Mouse (Mus musculus): ENCODE measurements around the gene Zscan26. TPM values are rescaled to one million over a fixed set of nuclear protein-coding genes. Genes with fewer than 3 reads are reported as not detected.

The Zscan26 gene
- total RNA-seq, 1 experiment from 2014 or later, result 18.6 TPM

DNA sequence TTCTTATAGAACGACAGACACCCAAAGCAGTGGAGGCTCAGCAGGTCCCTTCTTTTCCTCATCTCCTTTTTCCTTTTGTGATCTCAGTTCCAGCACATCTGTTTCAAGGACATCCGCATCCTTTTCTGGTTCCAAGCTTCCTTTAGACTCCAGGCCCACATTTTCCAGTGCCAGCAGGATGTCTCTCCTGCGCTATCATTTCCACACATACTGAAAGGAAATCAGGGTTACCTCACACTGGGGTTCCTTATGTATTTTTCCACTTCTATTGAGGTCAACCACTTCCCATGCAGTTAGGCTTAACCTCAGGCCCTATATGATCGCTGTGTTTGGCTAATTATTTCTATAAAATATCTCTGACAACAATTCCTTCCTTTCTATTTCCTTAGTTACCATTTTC, 18.1 kb downstream of the Zscan26 start:
- no peak for ATAC-seq (replicated peaks; ENCODE audit: low read depth, poor library complexity, severe bottlenecking)

- ATAC-seq (replicated peaks; ENCODE audit: low read depth, poor library complexity, severe bottlenecking), result no peak
Observed at GRCm38 (mm10) chr13:21427631-21428030, 25.9 kb downstream of the Zscan26 start.

- ATAC-seq (replicated peaks; ENCODE audit: low read depth, poor library complexity, severe bottlenecking), result no peak
Observed at GRCm38 (mm10) chr13:21423301-21423700, 30.2 kb downstream of the Zscan26 start.

- ATAC-seq (replicated peaks; ENCODE audit: low read depth, poor library complexity, severe bottlenecking), result no peak
Observed at GRCm38 (mm10) chr13:21418865-21419264, 34.7 kb downstream of the Zscan26 start.

DNA sequence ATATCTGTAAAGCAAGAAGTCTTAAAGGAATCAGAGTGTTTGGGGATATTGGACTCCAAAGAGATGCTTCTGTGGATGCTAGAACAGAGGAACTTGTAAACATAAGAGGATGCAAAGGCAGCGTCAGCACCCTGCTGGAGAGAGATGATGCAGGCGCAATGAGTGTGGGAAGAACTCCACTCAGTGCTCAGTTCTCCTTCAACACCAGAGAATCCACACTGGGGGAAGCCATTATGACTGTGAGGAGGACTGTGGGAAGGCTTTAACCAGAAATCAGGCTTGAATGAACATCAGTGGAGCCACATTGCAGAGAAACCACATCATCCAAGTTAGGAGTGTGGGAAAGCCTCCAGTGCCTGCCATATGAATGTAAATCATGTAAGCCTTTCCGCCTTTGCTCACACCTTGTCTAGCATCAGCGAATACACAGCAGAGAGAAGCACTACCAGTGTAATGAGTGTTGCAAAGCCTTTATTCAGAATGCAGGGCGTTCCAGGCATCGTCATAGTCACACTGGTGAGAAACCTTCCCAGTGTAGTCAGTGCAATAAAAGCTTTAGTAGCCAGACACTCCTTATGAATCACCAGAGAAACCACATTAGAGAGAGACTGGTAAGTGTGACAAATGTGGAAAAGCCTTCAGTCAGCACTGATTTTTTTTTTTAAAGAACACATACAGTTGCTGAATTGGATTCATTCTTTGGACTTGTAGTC, 36.1 kb downstream of the Zscan26 start:
- ATAC-seq (replicated peaks; ENCODE audit: low read depth, poor library complexity, severe bottlenecking), result no peak

DNA sequence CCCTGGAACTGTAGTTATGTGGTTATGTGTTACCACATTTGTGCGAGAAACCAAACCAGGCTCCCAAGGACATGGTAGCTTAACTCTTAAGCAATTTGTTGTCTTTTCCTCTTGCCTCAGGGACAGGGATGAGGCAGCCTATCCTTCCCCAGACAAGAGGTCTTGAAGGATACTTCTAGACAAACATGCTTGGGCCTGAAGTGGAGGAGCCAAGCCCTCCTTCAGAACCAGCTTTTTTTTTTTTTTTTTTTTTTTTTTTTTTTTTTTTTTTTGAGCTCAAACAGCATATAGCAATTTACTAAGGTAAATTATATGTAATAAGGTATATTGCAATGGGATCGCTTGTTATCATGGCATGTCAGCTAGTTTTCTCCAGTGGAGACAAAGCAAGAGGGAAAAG, 37.8 kb downstream of the Zscan26 start:
- no peak for ATAC-seq (replicated peaks; ENCODE audit: low read depth, poor library complexity, severe bottlenecking)

GRCm38 (mm10) chr13:21415266-21415665, 38.3 kb downstream of the Zscan26 start:
- ATAC-seq (replicated peaks; ENCODE audit: low read depth, poor library complexity, severe bottlenecking), result no peak

GRCm38 (mm10) chr13:21414231-21415212, 39.0 kb downstream of the Zscan26 start:
- ATAC-seq (replicated peaks; ENCODE audit: low read depth, poor library complexity, severe bottlenecking), result no peak

DNA sequence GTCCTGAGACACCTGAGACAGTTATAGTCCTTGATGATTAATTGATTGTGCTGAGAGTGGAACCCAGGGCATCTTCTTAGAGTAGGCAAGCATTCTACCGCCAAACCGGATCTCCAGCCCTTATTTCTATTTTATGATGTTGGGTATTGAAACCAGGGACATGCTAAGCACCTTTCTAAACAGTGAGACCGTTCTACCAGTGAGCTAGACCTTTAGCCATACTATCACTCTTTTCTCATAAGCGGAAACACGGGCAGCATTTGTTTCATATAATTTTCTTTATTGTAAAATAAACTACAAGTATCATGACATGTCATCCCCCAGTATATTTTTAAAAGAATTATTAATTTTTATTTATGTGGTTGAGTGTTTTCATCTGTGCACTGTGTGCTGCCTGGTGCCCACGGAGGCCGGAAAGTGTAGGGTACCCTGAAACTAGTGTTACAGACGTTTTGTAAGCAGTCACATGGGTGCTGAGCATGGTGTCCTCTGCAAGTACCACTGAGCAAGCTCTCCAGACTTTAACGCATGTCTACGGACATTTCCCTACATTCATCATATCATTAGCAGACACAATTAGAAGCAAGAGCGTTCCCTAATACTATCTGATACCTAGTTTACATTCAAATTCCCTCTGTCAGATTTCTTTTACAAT, 44.6 kb downstream of the Zscan26 start:
- no peak for ATAC-seq (replicated peaks; ENCODE audit: low read depth, poor library complexity, severe bottlenecking)

DNA sequence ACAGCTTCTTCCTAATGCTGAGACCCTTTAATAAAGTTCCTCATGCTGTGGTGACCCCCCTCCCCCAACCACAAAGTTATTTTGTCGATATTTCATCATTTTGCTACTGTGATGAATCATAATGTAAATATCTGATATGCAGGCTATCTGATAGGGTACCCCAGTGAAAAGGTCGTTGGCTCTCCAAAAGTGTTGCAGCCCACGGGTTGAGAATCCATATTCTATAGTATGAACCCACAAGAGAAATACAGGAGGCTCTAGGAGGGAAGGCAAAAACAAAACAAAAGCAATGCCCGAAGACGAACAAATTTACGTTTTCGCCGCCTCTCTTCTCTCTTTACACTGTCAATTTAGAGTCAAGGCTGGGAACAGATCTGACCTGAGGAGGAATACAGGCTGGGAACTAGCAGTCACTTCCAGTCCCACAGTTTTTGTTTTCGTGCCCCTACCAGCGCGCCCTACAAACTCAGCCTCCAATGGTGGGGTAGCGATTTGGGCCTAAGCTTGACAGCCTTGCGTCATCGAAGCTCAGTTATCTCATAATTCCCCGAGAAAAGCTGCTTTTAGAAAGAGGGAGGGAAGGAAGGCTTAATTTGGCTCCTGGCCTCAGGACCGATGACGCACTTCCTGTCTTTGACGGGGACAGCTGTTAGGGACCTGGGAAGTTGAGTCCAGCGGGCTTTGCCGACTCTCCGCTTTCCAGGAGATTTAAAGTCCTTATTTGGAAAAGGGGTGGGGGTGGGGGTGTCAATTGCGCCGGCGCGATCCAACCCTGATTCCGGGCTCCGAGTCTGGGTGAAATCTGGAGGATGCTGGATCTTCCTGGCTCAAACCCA, 45.3 kb downstream of the Zscan26 start:
- peak; percentile 92 for ATAC-seq (replicated peaks; ENCODE audit: low read depth, poor library complexity, severe bottlenecking)

- no peak for ATAC-seq (replicated peaks; ENCODE audit: low read depth, poor library complexity, severe bottlenecking)
Observed at GRCm38 (mm10) chr13:21407341-21407740, 46.2 kb downstream of the Zscan26 start.

DNA sequence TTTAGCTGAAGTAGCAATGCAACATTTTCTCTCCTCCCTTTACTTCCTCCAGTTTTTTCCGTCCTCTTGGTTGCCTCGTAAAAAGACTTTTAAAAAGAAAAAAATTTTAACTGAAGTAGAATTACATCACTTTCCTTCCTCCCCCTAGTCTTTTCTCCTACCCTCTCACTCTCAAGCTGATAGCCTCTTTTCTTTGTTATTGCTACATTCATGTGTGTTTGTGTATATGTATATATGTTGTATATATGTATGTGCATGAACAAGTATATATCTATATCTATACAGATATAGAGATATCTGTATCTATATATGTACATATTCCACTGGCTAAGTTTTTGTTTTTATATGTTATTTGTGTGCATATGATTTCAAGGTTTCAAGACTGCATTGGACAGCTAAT, 50.7 kb downstream of the Zscan26 start:
- peak; percentile 36 for ATAC-seq (replicated peaks; ENCODE audit: low read depth, poor library complexity, severe bottlenecking)

DNA sequence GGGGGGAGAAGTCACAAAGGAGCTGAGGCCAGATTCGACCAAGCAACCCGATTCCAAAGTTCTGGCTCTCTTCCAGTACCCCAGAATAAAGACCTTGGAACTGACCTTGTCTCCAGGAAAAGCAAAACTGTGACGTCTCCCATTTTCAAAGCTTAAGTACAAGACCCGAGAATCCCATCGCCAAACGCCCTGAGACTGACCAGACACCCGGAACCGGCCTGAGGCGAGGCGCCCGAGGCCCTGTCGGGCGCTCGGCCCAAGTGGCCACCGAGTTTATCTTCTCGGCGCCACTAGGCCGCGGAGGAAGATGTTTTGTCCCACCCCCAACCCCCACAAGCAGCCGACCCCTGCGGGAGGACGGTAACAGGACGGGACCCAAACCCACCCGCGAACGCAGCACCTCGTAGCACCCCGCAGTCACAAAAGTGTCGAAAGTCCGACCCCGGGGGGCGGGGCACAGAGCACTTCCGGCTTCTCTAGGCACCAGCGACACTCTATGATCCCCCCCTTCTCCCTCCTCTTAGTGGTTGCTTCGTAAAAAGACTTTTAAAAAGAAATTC, 51.2 kb downstream of the Zscan26 start, which contains the start of gene Zkscan3:
Gene Zkscan3 (minus strand): TSS at position 469 of the 560 bp plus-strand sequence.
- peak; percentile 98 for ATAC-seq (replicated peaks; ENCODE audit: low read depth, poor library complexity, severe bottlenecking)

DNA sequence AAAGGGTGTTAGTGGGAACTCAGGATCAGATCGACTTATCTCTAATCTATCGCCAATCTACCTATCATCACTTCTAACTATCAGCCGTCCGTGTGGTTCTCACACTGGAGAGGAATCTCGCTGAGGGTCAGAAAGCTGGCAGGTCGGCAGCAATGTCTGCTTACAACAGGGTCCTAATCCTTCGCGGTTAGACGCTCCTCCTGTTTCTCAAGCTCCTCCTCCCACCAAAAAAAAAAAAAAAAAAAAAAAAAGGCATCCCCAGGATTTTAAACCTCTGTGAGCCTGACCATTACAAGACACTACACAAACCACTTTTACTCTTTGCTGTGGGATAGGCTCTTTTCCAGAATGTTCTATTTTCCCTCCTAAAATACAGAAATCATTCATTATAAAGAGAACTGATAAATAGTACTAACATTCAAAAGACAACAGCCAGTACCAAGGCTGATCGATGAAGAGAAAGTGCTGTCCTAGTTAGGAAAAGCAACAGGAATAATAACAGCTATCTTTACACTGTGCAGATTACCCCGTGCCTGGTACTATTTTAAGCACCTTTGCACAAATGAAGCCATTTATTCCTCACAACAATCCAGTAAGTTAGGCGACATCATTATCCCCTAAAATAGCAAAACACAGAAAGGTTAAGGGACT, 51.8 kb downstream of the Zscan26 start:
- 0 out of 2 replicates have a peak, but pooled peaks have one; percentile 20 for ATAC-seq (replicated peaks; ENCODE audit: low read depth, poor library complexity, severe bottlenecking)

DNA sequence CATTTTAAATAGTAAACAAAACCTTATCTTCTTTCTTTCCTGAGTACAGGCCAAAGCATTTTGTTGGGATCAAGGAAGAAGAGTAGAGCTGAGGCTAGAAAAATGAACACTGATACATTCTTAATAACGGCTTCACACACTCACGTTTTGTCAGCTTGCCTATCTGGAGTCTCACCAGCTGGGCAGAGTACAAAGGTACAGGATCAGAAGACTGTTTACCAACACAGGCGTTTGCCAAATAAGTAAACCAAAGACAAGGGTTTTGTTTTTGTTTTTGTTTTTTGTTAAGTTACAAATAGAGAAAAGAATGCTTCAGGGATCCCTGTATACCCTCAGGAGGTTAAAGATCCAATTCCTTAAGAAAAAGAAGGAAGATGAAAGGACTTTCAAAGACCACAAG, 52.4 kb downstream of the Zscan26 start:
- no peak for ATAC-seq (replicated peaks; ENCODE audit: low read depth, poor library complexity, severe bottlenecking)

- ATAC-seq (replicated peaks; ENCODE audit: low read depth, poor library complexity, severe bottlenecking), result no peak
Observed at GRCm38 (mm10) chr13:21397486-21397885, 56.0 kb downstream of the Zscan26 start.

GRCm38 (mm10) chr13:21396048-21396447, 57.5 kb downstream of the Zscan26 start:
- peak; percentile 52; the same call in 1 of the 2 replicates for ATAC-seq (replicated peaks; ENCODE audit: low read depth, poor library complexity, severe bottlenecking)

DNA sequence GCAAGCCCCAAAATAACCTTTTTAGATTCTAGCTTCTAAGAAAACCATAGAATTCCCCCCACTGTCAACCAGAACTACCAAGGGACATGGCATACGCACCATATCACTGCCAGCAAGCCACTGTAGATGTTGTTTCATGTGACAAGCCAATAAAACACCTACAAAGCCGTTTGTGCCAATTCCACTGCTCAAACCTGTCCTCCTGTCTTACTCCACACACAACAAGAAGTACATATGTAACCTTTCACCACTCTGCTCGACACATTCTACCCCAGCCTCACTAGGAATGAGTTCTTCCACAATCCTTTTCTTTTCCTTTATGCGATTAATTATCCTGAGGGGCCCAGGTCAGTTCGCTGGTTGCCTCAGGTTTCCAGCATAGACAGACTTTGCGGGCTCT, 57.9 kb downstream of the Zscan26 start:
- ATAC-seq (replicated peaks; ENCODE audit: low read depth, poor library complexity, severe bottlenecking), result no peak

GRCm38 (mm10) chr13:21395211-21395610, 58.3 kb downstream of the Zscan26 start:
- no peak for ATAC-seq (replicated peaks; ENCODE audit: low read depth, poor library complexity, severe bottlenecking)
